Mouse (Mus musculus) megakaryocyte progenitor cell, adult 5-6 weeks (primary cell): ENCODE measurements around the gene Slc16a3. TPM values are rescaled to one million over a fixed set of nuclear protein-coding genes. Genes with fewer than 3 reads are reported as not detected.

Experiments used
- ATAC-seq: replicated peaks from 2 replicates; pipeline ENCODE4 v1.8.0; 2016; ENCODE audit warnings: mild to moderate bottlenecking, moderate TSS enrichment, inconsistent platforms; ENCODE audit not compliant: poor library complexity
- total RNA-seq, 2 experiments: library from RNA; stranded (forward) in 1 of 2; stranded (reverse) in 1 of 2; fragments of 157-497, 149-512 nt in 1 of 2; fragments of 200-1000 nt in 1 of 2; gene quantifications; 2 replicates each; pipeline versions ENCODE4 v1.2.3 to v1.2.4; 2015 to 2017

Slc16a3 gene
- total RNA-seq, 2 experiments from 2014 or later, result 4.4 to 7.5 TPM

- ATAC-seq, result no peak
Measured at GRCm38 (mm10) chr11:120969742-120970141, 21.5 kb downstream of the Slc16a3 start.

- no peak for ATAC-seq
Measured at GRCm38 (mm10) chr11:120971237-120971636, 23.0 kb downstream of the Slc16a3 start.

DNA sequence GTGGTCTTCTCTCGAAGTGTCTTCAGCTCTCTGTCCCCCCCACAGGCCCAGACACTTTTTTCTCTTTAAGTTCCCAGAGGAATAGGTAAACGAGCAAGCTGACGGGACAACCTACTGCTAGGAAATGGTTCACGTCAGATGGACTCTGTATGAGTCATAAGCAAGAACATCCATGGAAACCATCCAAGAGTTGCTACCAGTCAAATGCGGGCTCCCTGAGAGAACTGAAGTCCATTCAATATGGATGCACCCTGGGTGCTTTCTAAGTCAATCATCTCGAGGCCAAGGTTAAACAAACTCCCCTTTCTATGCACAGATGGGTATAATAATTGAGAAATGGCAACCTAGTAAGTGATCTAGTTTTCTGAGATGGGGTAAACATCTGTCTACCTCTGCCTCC lies 25.0 kb downstream of the Slc16a3 start:
- ATAC-seq, result no peak

DNA sequence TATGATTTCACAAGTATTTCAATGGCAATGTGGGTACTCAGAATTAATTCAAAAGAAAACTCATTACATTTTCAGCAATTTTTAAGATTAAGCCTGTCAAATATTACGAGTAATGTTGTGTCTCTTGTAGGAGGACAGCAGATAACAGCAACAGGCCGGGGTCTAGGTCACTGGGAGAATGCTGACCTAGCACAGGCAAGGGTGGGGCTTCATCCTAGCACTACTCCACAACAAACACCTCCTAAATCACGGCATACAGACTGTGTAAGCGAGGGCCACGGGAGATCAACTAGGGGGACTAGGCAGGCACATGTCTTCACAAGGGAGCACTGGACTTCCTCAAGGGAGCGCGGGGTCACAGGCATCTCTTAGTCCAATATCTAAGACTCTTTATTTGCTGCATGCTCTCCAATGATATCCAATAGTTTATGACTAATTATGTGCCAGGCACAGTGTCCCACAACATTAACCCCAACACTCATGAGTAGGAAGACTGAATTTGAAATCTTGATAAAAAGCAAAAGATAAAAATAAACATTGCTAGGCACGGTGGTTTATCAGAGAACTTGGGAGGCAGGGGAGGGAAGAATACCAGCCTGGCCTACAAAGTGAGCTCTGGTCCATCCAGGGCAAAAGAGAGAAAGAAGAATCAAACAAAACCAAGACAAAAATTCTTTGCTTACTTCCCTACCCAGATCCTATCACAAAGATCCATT lies 31.6 kb downstream of the Slc16a3 start:
- no peak for ATAC-seq

- peak; percentile 91 for ATAC-seq
Measured at GRCm38 (mm10) chr11:120980427-120981035, 32.3 kb downstream of the Slc16a3 start.

DNA sequence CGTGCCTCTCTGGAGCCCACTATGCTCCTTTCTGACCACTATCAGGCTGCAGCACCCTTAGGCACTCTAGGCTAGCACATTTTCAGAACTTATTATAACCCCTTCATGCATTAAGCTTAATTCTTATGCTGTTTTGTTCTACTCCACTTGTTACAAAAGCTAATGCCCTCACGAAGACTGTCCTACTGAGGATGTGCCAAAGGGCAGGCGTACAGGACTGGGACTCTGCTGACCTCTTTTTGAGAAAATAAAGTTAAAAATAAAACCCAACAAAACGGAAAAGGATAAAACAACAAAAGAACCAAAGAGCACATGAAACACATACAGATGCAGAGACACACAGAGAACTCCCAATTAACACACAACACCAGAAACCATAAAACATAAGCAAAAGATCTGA lies 33.4 kb downstream of the Slc16a3 start:
- ATAC-seq, result no peak

DNA sequence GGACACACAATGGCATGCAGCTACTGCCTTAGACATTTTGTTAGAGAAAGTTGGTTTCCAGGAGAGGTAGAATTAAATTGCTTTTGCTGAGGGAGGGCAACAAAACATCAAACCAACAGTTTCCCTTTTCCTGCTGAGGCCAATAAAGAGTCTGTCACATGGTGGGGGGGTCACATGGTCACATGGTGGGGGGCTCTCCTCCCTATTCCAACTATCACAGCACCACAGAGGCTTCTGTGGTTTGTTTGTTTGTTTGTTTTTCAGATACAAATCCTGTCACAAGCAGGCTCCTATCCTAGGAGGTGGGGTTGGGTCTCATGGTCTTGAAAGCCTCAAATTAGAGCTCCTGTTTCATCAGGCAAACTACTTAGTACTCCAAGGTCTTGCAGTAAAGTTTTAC lies 34.2 kb downstream of the Slc16a3 start:
- no peak for ATAC-seq

GRCm38 (mm10) chr11:120984448-120985330 lies 36.4 kb downstream of the Slc16a3 start:
- ATAC-seq, result no peak

DNA sequence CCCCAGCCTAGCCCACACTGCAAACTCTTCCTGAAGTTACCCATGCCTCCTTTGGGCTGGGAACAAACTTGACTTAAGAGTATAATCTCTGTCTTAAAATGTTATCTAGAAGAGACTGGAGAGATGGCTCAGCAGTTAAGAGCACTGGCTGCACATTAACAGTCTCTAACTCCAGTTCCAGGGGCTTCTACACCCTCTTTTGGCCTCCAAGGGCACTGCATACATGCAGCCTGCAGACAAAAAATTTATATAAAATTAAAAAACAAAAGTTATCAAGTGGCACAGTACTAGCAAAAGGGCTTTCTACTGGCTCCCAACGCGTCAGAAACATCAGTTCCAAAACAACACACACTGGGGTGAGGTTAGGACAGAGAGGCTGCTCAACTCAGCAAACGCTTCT lies 39.3 kb downstream of the Slc16a3 start:
- no peak for ATAC-seq

GRCm38 (mm10) chr11:120988410-120988809 lies 40.1 kb downstream of the Slc16a3 start:
- no peak for ATAC-seq

GRCm38 (mm10) chr11:120989523-120989922 lies 41.2 kb downstream of the Slc16a3 start:
- no peak for ATAC-seq

- peak; percentile 36 for ATAC-seq
Measured at GRCm38 (mm10) chr11:120990126-120990781, 42.0 kb downstream of the Slc16a3 start.

- ATAC-seq, result peak; percentile 74
Measured at GRCm38 (mm10) chr11:120990951-120991526, 42.8 kb downstream of the Slc16a3 start, which contains the start of gene Csnk1d. Gene Csnk1d, minus strand, starts transcription at chr11:120991330.

DNA sequence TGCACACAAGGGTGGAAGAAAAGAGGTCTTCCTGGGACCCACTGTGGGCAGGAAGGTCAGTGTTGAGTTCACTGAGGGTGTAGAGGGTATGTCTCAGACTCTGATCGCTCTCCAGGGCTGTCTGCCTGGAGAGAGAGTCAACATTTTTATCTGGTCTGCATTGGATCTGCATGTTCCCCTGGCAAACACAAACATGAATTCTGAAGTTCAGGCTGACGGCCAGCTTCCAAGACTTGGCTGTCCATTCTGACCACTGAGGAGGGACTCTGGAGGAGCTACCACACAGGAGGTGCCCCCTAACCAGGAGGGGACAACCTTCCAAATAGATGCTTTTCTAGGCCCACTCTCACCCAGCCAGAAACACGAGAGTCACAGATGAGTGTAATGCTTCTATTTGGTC lies 43.5 kb downstream of the Slc16a3 start:
- no peak for ATAC-seq

GRCm38 (mm10) chr11:120993080-120993479 lies 44.8 kb downstream of the Slc16a3 start:
- ATAC-seq, result no peak

DNA sequence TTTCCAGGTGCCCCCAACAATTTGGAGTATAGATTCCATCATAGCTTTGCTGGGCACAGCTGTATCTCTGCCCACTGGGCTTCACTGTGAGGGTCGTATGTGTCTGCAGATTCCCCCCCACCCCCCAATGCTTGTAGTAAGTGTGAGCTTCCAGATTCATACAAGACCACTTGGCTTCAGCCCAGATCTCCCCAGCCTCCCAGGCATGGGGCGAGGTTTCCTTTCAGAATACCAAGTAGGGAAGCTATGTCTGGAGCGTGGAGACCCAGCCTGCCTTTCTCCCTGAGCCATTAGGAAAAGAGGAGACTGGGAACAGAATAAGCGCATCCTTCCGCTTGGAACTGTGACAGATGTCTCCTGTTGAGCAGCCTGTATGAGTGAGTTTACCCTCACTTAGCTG lies 45.3 kb downstream of the Slc16a3 start:
- ATAC-seq, result no peak

GRCm38 (mm10) chr11:120994741-120995140 lies 46.5 kb downstream of the Slc16a3 start:
- ATAC-seq, result no peak

GRCm38 (mm10) chr11:121001966-121002365 lies 53.7 kb downstream of the Slc16a3 start:
- ATAC-seq, result no peak

DNA sequence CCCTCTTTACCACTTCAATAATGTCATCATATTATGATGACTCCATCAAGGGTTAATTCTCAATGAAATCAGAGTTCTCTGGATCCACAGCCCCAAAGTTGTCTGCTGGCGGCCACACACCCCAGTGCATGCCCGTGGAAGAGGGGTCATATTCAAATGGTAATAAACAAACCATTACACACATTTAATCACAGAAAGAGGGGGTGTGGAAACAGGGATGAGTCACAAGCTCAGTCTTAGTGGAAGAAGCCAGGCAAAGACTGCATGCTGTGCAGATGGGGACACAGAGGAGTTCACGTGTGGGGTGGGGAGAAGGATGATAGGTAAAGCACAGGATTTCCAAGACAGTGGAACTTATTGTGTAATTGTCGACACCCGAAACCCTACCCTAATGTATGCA lies 56.0 kb downstream of the Slc16a3 start:
- ATAC-seq, result no peak

DNA sequence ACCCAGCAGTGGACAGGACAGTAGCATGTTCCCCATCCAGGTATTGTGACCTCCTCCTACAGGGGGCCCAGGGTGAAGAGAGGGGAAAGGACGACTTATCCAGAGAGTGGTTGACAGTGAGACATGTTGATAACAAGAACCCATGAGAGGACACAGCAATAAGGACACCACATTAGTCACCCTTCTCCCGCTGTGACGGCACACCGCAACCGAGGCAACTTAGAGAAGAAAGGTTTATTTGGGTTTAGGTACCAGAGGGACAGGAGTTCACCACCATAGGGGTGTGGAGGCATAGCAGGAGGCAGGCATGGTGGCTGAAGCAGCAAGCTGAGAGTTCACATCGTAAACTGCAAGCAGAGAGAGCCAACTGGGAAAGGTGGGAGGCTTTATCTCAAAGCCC lies 57.9 kb downstream of the Slc16a3 start:
- ATAC-seq, result no peak
